Mouse (Mus musculus) liver, embryonic 16.5 days (tissue): ENCODE measurements around the gene Fads6. TPM values are rescaled to one million over a fixed set of nuclear protein-coding genes. Genes with fewer than 3 reads are reported as not detected.

Experiments
- ATAC-seq: fragments of 200-750 bp; cut with Nextera tagmentation; 2 replicates; pipeline ENCODE4 v1.8.0; 2017; ENCODE audit warnings: low read depth, mild to moderate bottlenecking, moderate number of reproducible peaks, moderate library complexity
- H3K27ac ChIP-seq: fragments of 300-500 bp; sonication (generic); 2 replicates; pipeline ENCODE4 v1.5.1; 2014; ENCODE audit warnings: mild to moderate bottlenecking, low read length
- H3K27me3 ChIP-seq: fragments of 300-500 bp; sonication (generic); 2 replicates; pipeline ENCODE4 v1.6.1; 2014; ENCODE audit warnings: low read depth, low read length, mixed read lengths; ENCODE audit not compliant: control insufficient read depth, insufficient read depth
- H3K36me3 ChIP-seq: fragments of 300-500 bp; sonication (generic); 2 replicates; pipeline ENCODE4 v1.6.1; 2014; ENCODE audit warnings: mild to moderate bottlenecking; ENCODE audit not compliant: control insufficient read depth, insufficient read depth
- H3K4me1 ChIP-seq: fragments of 300-500 bp; sonication (generic); 2 replicates; pipeline ENCODE4 v1.6.1; 2014; ENCODE audit warnings: low read depth, low read length, mixed read lengths; ENCODE audit not compliant: control insufficient read depth
- H3K4me2 ChIP-seq: fragments of 300-500 bp; sonication (generic); 2 replicates; pipeline ENCODE4 v1.6.1; 2014; ENCODE audit warnings: low read depth, low read length, mixed read lengths
- H3K4me3 ChIP-seq: fragments of 300-500 bp; sonication (generic); 2 replicates; pipeline ENCODE4 v1.5.1; 2014; ENCODE audit warnings: low read depth, mild to moderate bottlenecking, low read length
- H3K9ac ChIP-seq: fragments of 300-500 bp; sonication (generic); 2 replicates; pipeline ENCODE4 v1.6.1; 2014; ENCODE audit warnings: low read depth, low read length
- H3K9me3 ChIP-seq: fragments of 300-500 bp; sonication (generic); replicated peaks from 2 replicates; pipeline ENCODE4 v1.6.1; 2016; ENCODE audit warnings: low read length; ENCODE audit not compliant: control insufficient read depth
- WGBS: fragments of 180-500 bp; shearing (Covaris S2); extraction: QIAGEN DNeasy Blood & Tissue Kit; methylation state at CpG from one replicate; pipeline ENCODE4 v1.1.7; 2014; ENCODE audit not compliant: insufficient replicate concordance; 5-methylcytosine and 5-hydroxymethylcytosine counted together
- polyA plus RNA-seq: library from polyadenylated mRNA; unstranded; fragments of >200 nt; fragmentation: Nextera tagmentation; extraction: Ambion mirVana; gene quantifications from 2 replicates; pipeline ENCODE4 v1.2.1, GENCODE M21; 2015

Gene Fads6
- polyA plus RNA-seq, 1 experiment from 2014 or later: 4.5 TPM

DNA sequence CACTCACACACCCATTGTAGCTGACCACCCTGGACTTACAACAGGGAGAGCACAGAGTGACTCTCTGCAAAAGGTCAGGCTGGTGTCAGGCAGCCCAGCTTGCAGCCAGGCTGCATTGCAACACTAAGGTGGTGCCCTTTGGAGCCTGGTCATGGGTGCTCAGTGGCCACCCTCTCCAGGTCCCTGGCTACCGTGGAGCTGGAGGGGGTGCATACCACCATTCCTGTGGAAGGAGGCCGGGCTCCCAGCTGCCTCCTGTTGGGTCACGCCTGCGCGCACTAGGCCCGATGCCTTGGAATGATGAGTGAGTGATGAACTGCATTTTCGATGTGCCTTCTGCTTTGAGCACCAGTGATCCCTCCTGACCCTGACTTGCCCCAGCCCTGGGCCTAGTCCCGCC is 52.6 kb downstream of the Fads6 start:
- no peaks in the 10 kb centered on the region for H3K36me3 ChIP-seq
- ATAC-seq: peak; percentile 87
- H3K9me3 ChIP-seq: no peaks in the 10 kb centered on the region
- H3K27me3 ChIP-seq: peaks cover 14% of the 10 kb centered on the region
- 70% methylated on average over 8 of the region's 8 CpGs for WGBS
- peaks cover 5% of the 10 kb centered on the region; the same call in 1 of the 2 replicates for H3K4me1 ChIP-seq
- no peak overlapping the region; the same call in 1 of the 2 replicates for H3K27ac ChIP-seq
- no peak overlapping the region for H3K9ac ChIP-seq
- H3K4me3 ChIP-seq: no peak overlapping the region
- H3K4me2 ChIP-seq: no peak overlapping the region

- Histone ChIP-seq H3K4me2 (no peak overlapping the region), H3K4me1 (peaks cover 5% of the 10 kb centered on the region; the same call in 1 of the 2 replicates), H3K4me3 (no peak overlapping the region), H3K27me3 (peaks cover 3% of the 10 kb centered on the region), H3K27ac (no peak overlapping the region), H3K9ac (no peak overlapping the region), H3K9me3 (no peaks in the 10 kb centered on the region), H3K36me3 (no peaks in the 10 kb centered on the region)
- WGBS: 65% methylated on average over 12 of the region's 12 CpGs
- peak; percentile 72 for ATAC-seq
These were observed 53.7 kb downstream of the Fads6 start for GRCm38 (mm10) chr11:115243783-115244182.

DNA sequence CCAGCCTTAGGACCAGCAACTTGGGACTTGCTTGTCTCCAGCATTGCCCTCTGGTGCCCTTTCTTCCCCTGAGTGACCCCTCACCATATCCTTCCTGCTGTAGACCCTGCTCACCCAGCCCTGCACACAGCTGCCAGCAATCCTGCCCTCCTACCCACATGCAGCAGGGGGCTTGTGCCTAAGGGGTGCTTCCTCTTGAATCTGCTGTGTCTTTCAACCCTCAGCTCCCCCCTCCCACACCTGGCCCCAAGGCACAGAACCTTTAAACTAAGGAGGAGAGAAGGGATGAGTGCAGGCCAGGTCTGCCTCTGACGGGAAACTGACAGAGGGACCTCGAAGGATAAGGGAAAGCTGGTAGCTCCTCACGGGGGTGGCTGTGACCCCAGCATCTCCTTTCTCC is 54.7 kb downstream of the Fads6 start:
- no peak overlapping the region for H3K4me2 ChIP-seq
- WGBS: 64% methylated on average over 3 of the region's 3 CpGs
- H3K27me3 ChIP-seq: no peaks in the 10 kb centered on the region; the same call in 1 of the 2 replicates
- no peaks in the 10 kb centered on the region for H3K9me3 ChIP-seq
- no peaks in the 10 kb centered on the region for H3K36me3 ChIP-seq
- no peak for ATAC-seq
- no peak overlapping the region for H3K4me3 ChIP-seq
- no peak overlapping the region for H3K9ac ChIP-seq
- no peak overlapping the region for H3K27ac ChIP-seq
- peaks cover 5% of the 10 kb centered on the region; the same call in 1 of the 2 replicates for H3K4me1 ChIP-seq

DNA sequence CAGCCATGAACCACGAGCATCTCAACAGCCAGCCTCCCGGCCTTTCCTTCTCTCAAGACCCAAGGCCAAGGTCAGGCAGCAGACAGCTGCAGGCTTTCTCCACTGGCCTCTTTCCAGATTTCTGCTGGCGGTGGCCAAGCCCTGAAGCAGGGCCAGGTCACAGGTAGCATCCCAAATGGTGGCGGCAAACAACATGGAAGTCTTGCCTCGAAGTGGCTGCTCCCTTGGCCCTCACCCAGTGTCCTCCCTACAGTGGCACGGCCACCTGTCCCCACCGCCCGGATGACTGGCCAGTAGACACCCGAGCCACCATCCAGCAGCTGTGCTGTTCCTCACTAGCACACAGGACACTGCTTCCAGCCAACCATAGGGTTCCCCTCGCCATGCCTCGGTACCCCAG is 56.1 kb downstream of the Fads6 start:
- no peak overlapping the region for H3K4me3 ChIP-seq
- no peaks in the 10 kb centered on the region for H3K36me3 ChIP-seq
- no peaks in the 10 kb centered on the region for H3K27me3 ChIP-seq
- H3K9me3 ChIP-seq: no peaks in the 10 kb centered on the region
- no peak for ATAC-seq
- H3K4me1 ChIP-seq: peaks cover 5% of the 10 kb centered on the region; the same call in 1 of the 2 replicates
- WGBS: 69% methylated on average over 11 of the region's 11 CpGs
- no peak overlapping the region for H3K4me2 ChIP-seq
- H3K27ac ChIP-seq: no peak overlapping the region
- no peak overlapping the region for H3K9ac ChIP-seq

DNA sequence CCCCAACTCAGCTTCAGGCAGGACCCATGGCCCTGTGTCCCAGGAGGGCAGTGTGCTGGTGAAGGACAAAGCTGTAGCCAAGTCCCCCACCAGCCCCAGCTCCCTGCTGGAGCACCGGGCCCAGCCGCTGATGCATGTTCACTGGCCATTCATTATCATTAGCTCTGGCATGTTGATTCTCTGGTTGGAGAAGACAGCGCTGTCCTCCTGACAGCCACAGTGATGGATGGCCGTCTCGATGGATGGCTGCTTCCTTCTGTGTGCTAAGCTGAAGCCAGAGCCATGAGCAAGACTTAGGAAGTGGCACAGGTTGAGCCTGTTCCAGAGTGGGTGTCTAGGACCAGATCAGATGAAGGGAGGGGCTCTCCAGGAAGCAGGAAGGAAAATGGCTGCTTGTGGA is 60.9 kb downstream of the Fads6 start:
- no peak for ATAC-seq
- no peaks in the 10 kb centered on the region for H3K9me3 ChIP-seq
- no peak overlapping the region for H3K4me3 ChIP-seq
- no peak overlapping the region for H3K27ac ChIP-seq
- peaks cover 4% of the 10 kb centered on the region for H3K4me1 ChIP-seq
- no peaks in the 10 kb centered on the region for H3K27me3 ChIP-seq
- H3K36me3 ChIP-seq: no peaks in the 10 kb centered on the region
- H3K4me2 ChIP-seq: no peak overlapping the region
- 42% methylated on average over 5 of the region's 5 CpGs for WGBS
- H3K9ac ChIP-seq: no peak overlapping the region

GRCm38 (mm10) chr11:115234320-115235044 is 63.0 kb downstream of the Fads6 start:
- Histone ChIP-seq H3K36me3 (no peaks in the 10 kb centered on the region), H3K4me3 (no peak overlapping the region), H3K27ac (no peak overlapping the region), H3K27me3 (no peaks in the 10 kb centered on the region), H3K9me3 (no peaks in the 10 kb centered on the region), H3K4me2 (no peak overlapping the region), H3K4me1 (peaks cover 7% of the 10 kb centered on the region), H3K9ac (no peak overlapping the region)
- WGBS: 74% methylated on average over 15 of the region's 15 CpGs
- no peak for ATAC-seq

- no peak for ATAC-seq
- peaks cover 7% of the 10 kb centered on the region for H3K4me1 ChIP-seq
- H3K9me3 ChIP-seq: no peaks in the 10 kb centered on the region
- 75% methylated on average over 20 of the region's 20 CpGs for WGBS
- no peak overlapping the region for H3K4me3 ChIP-seq
- no peak overlapping the region for H3K27ac ChIP-seq
- no peak overlapping the region for H3K9ac ChIP-seq
- no peaks in the 10 kb centered on the region for H3K27me3 ChIP-seq
- H3K36me3 ChIP-seq: no peaks in the 10 kb centered on the region
- H3K4me2 ChIP-seq: no peak overlapping the region
These were observed 63.8 kb downstream of the Fads6 start for GRCm38 (mm10) chr11:115233526-115234290.

- Histone ChIP-seq H3K9me3 (no peaks in the 10 kb centered on the region), H3K4me3 (no peak overlapping the region), H3K36me3 (no peaks in the 10 kb centered on the region), H3K9ac (no peak overlapping the region), H3K4me1 (peaks cover 7% of the 10 kb centered on the region), H3K27ac (no peak overlapping the region), H3K4me2 (no peak overlapping the region), H3K27me3 (no peaks in the 10 kb centered on the region)
- ATAC-seq: no peak
- 67% methylated on average over 5 of the region's 5 CpGs for whole genome bisulfite sequencing
These were observed 64.6 kb downstream of the Fads6 start for GRCm38 (mm10) chr11:115232889-115233288.

GRCm38 (mm10) chr11:115231924-115232323 is 65.5 kb downstream of the Fads6 start:
- peaks cover 7% of the 10 kb centered on the region for H3K4me1 ChIP-seq

More at GRCm38 (mm10) chr11:115231924-115232323, 65.5 kb downstream of the Fads6 start:
- Histone ChIP-seq H3K4me3 (no peak overlapping the region), H3K36me3 (no peaks in the 10 kb centered on the region), H3K9ac (no peak overlapping the region), H3K9me3 (no peaks in the 10 kb centered on the region), H3K27me3 (no peaks in the 10 kb centered on the region), H3K27ac (no peak overlapping the region), H3K4me2 (no peak overlapping the region)
- ATAC-seq: no peak
- WGBS: 56% methylated on average over 9 of the region's 9 CpGs
